Mouse (Mus musculus): ENCODE measurements around the gene Skint6. TPM values are rescaled to one million over a fixed set of nuclear protein-coding genes. Genes with fewer than 3 reads are reported as not detected.
"Not testable (repeated sequence)": the region's sequence is repeated elsewhere in the genome, so short reads cannot be mapped to it uniquely, and the experiment has no call there.

Skint6 gene
- not detected in 2 replicates for polyA plus RNA-seq (2014; fragmentation: Nextera tagmentation; extraction: Ambion mirVana)

- 47% methylated on average over 2 of the region's 2 CpGs for WGBS
- Histone ChIP-seq H3K4me1 (ENCODE audit: control insufficient read depth in 2 of 2, insufficient read depth in 2 of 2, low read length in 2 of 2) (no peaks in the 10 kb centered on the region), H3K27me3 (ENCODE audit: control insufficient read depth, insufficient read depth, low read length) (no peaks in the 10 kb centered on the region), H3K4me2 (ENCODE audit: low read length) (no peak within 1 kb of the TSS), H3K36me3 (ENCODE audit: control insufficient read depth, insufficient read depth, low read length) (no peaks in the 10 kb centered on the region), H3K27ac (replicated peaks in 1 of 2; ENCODE audit: control insufficient read depth in 1 of 2, insufficient read depth in 1 of 2, low read depth in 2 of 2, low read length in 2 of 2) (no peak within 1 kb of the TSS), H3K9me3 (ENCODE audit: control insufficient read depth, low read length) (peaks cover 6% of the 10 kb centered on the region; the same call in 1 of the 2 replicates), H3K4me3 (ENCODE audit: control insufficient read depth in 1 of 2, insufficient read depth in 1 of 2, low read depth in 1 of 2, low read length in 2 of 2) (no peak within 1 kb of the TSS), H3K9ac (ENCODE audit: low read length) (no peak within 1 kb of the TSS)
- no peak for ATAC-seq (ENCODE audit: insufficient number of reproducible peaks, insufficient read depth, low FRiP score, low read depth)
Measured at GRCm38 (mm10) chr4:113286873-113287272, at the start of gene Skint6. TSS of gene Skint6 (minus strand) at chr4:113286973.

GRCm38 (mm10) chr4:113320911-113321310 is 34.1 kb upstream of the Skint6 start:
- Histone ChIP-seq H3K9me3 (ENCODE audit: control insufficient read depth, low read length) (peaks cover 12% of the 10 kb centered on the region; the same call in 1 of the 2 replicates), H3K9ac (ENCODE audit: low read length) (no peak overlapping the region), H3K27ac (replicated peaks in 1 of 2; ENCODE audit: control insufficient read depth in 1 of 2, insufficient read depth in 1 of 2, low read depth in 2 of 2, low read length in 2 of 2) (no peak overlapping the region), H3K4me1 (ENCODE audit: control insufficient read depth in 2 of 2, insufficient read depth in 2 of 2, low read length in 2 of 2) (no peaks in the 10 kb centered on the region), H3K27me3 (ENCODE audit: control insufficient read depth, insufficient read depth, low read length) (no peaks in the 10 kb centered on the region), H3K4me3 (ENCODE audit: control insufficient read depth in 1 of 2, insufficient read depth in 1 of 2, low read depth in 1 of 2, low read length in 2 of 2) (no peak overlapping the region), H3K36me3 (ENCODE audit: control insufficient read depth, insufficient read depth, low read length) (no peaks in the 10 kb centered on the region), H3K4me2 (ENCODE audit: low read length) (no peak overlapping the region)
- WGBS: 75% methylated on average over 1 of the region's 1 CpGs
- ATAC-seq (ENCODE audit: insufficient number of reproducible peaks, insufficient read depth, low FRiP score, low read depth): no peak

GRCm38 (mm10) chr4:113301773-113302473 is 15.2 kb upstream of the Skint6 start:
- Histone ChIP-seq H3K9ac (ENCODE audit: low read length) (no peak overlapping the region), H3K27ac (replicated peaks in 1 of 2; ENCODE audit: control insufficient read depth in 1 of 2, insufficient read depth in 1 of 2, low read depth in 2 of 2, low read length in 2 of 2) (no peak overlapping the region), H3K4me3 (ENCODE audit: control insufficient read depth in 1 of 2, insufficient read depth in 1 of 2, low read depth in 1 of 2, low read length in 2 of 2) (no peak overlapping the region), H3K27me3 (ENCODE audit: control insufficient read depth, insufficient read depth, low read length) (no peaks in the 10 kb centered on the region), H3K36me3 (ENCODE audit: control insufficient read depth, insufficient read depth, low read length) (no peaks in the 10 kb centered on the region), H3K4me1 (ENCODE audit: control insufficient read depth in 2 of 2, insufficient read depth in 2 of 2, low read length in 2 of 2) (no peaks in the 10 kb centered on the region), H3K9me3 (ENCODE audit: control insufficient read depth, low read length) (peaks cover 2% of the 10 kb centered on the region; the same call in 1 of the 2 replicates), H3K4me2 (ENCODE audit: low read length) (no peak overlapping the region)
- 58% methylated on average over 3 of the region's 3 CpGs for WGBS
- ATAC-seq (ENCODE audit: insufficient number of reproducible peaks, insufficient read depth, low FRiP score, low read depth): no peak

- Histone ChIP-seq H3K27ac (replicated peaks in 1 of 2; ENCODE audit: control insufficient read depth in 1 of 2, insufficient read depth in 1 of 2, low read depth in 2 of 2, low read length in 2 of 2) (no peak overlapping the region), H3K4me1 (ENCODE audit: control insufficient read depth in 2 of 2, insufficient read depth in 2 of 2, low read length in 2 of 2) (no peaks in the 10 kb centered on the region), H3K9ac (ENCODE audit: low read length) (no peak overlapping the region), H3K9me3 (ENCODE audit: control insufficient read depth, low read length) (peaks cover 4% of the 10 kb centered on the region; the same call in 1 of the 2 replicates), H3K36me3 (ENCODE audit: control insufficient read depth, insufficient read depth, low read length) (no peaks in the 10 kb centered on the region), H3K27me3 (ENCODE audit: control insufficient read depth, insufficient read depth, low read length) (no peaks in the 10 kb centered on the region), H3K4me3 (ENCODE audit: control insufficient read depth in 1 of 2, insufficient read depth in 1 of 2, low read depth in 1 of 2, low read length in 2 of 2) (no peak overlapping the region), H3K4me2 (ENCODE audit: low read length) (no peak overlapping the region)
- WGBS: 83% methylated on average over 1 of the region's 1 CpGs
- ATAC-seq (ENCODE audit: insufficient number of reproducible peaks, insufficient read depth, low FRiP score, low read depth): no peak
Measured at GRCm38 (mm10) chr4:113263363-113264060, 23.3 kb downstream of the Skint6 start.

- H3K9ac ChIP-seq (ENCODE audit: low read length): no peak overlapping the region
- H3K4me2 ChIP-seq (ENCODE audit: low read length): no peak overlapping the region
- H3K36me3 ChIP-seq (ENCODE audit: control insufficient read depth, insufficient read depth, low read length): no peaks in the 10 kb centered on the region
- peaks cover 22% of the 10 kb centered on the region; the same call in 1 of the 2 replicates for H3K9me3 ChIP-seq (ENCODE audit: control insufficient read depth, low read length)
- no peaks in the 10 kb centered on the region for H3K4me1 ChIP-seq (ENCODE audit: control insufficient read depth in 2 of 2, insufficient read depth in 2 of 2, low read length in 2 of 2)
- no peak overlapping the region for H3K4me3 ChIP-seq (ENCODE audit: control insufficient read depth in 1 of 2, insufficient read depth in 1 of 2, low read depth in 1 of 2, low read length in 2 of 2)
- no peak overlapping the region for H3K27ac ChIP-seq (replicated peaks in 1 of 2; ENCODE audit: control insufficient read depth in 1 of 2, insufficient read depth in 1 of 2, low read depth in 2 of 2, low read length in 2 of 2)
- no peaks in the 10 kb centered on the region for H3K27me3 ChIP-seq (ENCODE audit: control insufficient read depth, insufficient read depth, low read length)
- no peak for ATAC-seq (ENCODE audit: insufficient number of reproducible peaks, insufficient read depth, low FRiP score, low read depth)
Measured at GRCm38 (mm10) chr4:113245808-113246207, 41.0 kb downstream of the Skint6 start.

- Histone ChIP-seq H3K27ac (replicated peaks in 1 of 2; ENCODE audit: control insufficient read depth in 1 of 2, insufficient read depth in 1 of 2, low read depth in 2 of 2, low read length in 2 of 2) (no peak overlapping the region), H3K27me3 (ENCODE audit: control insufficient read depth, insufficient read depth, low read length) (no peaks in the 10 kb centered on the region), H3K9me3 (ENCODE audit: control insufficient read depth, low read length) (0 out of 2 replicates have a peak, but pooled peaks cover 3% of the 10 kb centered on the region), H3K36me3 (ENCODE audit: control insufficient read depth, insufficient read depth, low read length) (no peaks in the 10 kb centered on the region), H3K4me1 (ENCODE audit: control insufficient read depth in 2 of 2, insufficient read depth in 2 of 2, low read length in 2 of 2) (no peaks in the 10 kb centered on the region), H3K4me2 (ENCODE audit: low read length) (no peak overlapping the region), H3K4me3 (ENCODE audit: control insufficient read depth in 1 of 2, insufficient read depth in 1 of 2, low read depth in 1 of 2, low read length in 2 of 2) (no peak overlapping the region), H3K9ac (ENCODE audit: low read length) (no peak overlapping the region)
- ATAC-seq (ENCODE audit: insufficient number of reproducible peaks, insufficient read depth, low FRiP score, low read depth): no peak
- WGBS: 43% methylated on average over 3 of the region's 3 CpGs
Measured at GRCm38 (mm10) chr4:113067621-113068020, 219.2 kb downstream of the Skint6 start.

- H3K27me3 ChIP-seq (ENCODE audit: control insufficient read depth, insufficient read depth, low read length); H3K4me3 ChIP-seq (ENCODE audit: control insufficient read depth in 1 of 2, insufficient read depth in 1 of 2, low read depth in 1 of 2, low read length in 2 of 2); H3K9ac ChIP-seq (ENCODE audit: low read length); H3K9me3 ChIP-seq (ENCODE audit: control insufficient read depth, low read length); H3K4me2 ChIP-seq (ENCODE audit: low read length); H3K36me3 ChIP-seq (ENCODE audit: control insufficient read depth, insufficient read depth, low read length); ATAC-seq (ENCODE audit: insufficient number of reproducible peaks, insufficient read depth, low FRiP score, low read depth); H3K4me1 ChIP-seq (ENCODE audit: control insufficient read depth in 2 of 2, insufficient read depth in 2 of 2, low read length in 2 of 2); H3K27ac ChIP-seq (replicated peaks in 1 of 2; ENCODE audit: control insufficient read depth in 1 of 2, insufficient read depth in 1 of 2, low read depth in 2 of 2, low read length in 2 of 2): not testable (repeated sequence)
- WGBS: 31% methylated on average over 21 of the region's 22 CpGs
Measured at GRCm38 (mm10) chr4:112979160-112979559, 307.6 kb downstream of the Skint6 start.

Data from heart, embryonic 14.5 days (tissue).